Mouse (Mus musculus) MEL (cell line): ENCODE results near the gene Slc44a5.
"Not testable (repeated sequence)": the region's sequence is repeated elsewhere in the genome, so short reads cannot be mapped to it uniquely, and the experiment has no call there.

Experiments used
- CTCF ChIP-seq, 3 experiments: IDR thresholded peaks in 2 of 3; conservative IDR thresholded peaks in 1 of 3; 2 replicates each; pipeline ENCODE4 v1.5.1; 2011 to 2012; ENCODE audit warnings: low read length in 3 of 3, low read depth in 2 of 3, mild to moderate bottlenecking in 2 of 3, improper control_type of control experiment in 1 of 3, inconsistent platforms in 1 of 3, mixed read lengths in 1 of 3, moderate library complexity in 1 of 3; ENCODE audit not compliant: control insufficient read depth in 1 of 3, insufficient read depth in 1 of 3, poor library complexity in 1 of 3, severe bottlenecking in 1 of 3
- USF1 ChIP-seq: IDR thresholded peaks from 2 replicates; pipeline ENCODE4 v1.6.1; 2014; ENCODE audit warnings: low read depth, mild to moderate bottlenecking, inconsistent platforms, low read length, improper control_type of control experiment, moderate library complexity
- ZC3H11A ChIP-seq: IDR thresholded peaks from 2 replicates; pipeline ENCODE4 v1.6.1; 2012; ENCODE audit warnings: low read depth, mild to moderate bottlenecking, inconsistent platforms, low read length, improper control_type of control experiment

- TF ChIP-seq USF1; CTCF (IDR thresholded peaks at IDR 0.05 in 2 of 3, conservative IDR thresholded peaks at IDR 0.05 in 1 of 3; ENCODE audit: control insufficient read depth in 1 of 3, insufficient read depth in 1 of 3, low read depth in 2 of 3, low read length in 3 of 3, poor library complexity in 1 of 3, severe bottlenecking in 1 of 3); ZC3H11A: not testable (repeated sequence)
These were observed 281.0 kb downstream of the Slc44a5 start for GRCm38 (mm10) chr3:154254187-154254586.
